Mouse (Mus musculus) testis, adult 2 months (tissue): ENCODE data around the gene Mtmr2.

ENCODE experiments used
- CTCF ChIP-seq: fragments of 200-500 bp; IDR thresholded peaks from 2 replicates; pipeline ENCODE4 v1.5.1; 2012; ENCODE audit warnings: low read depth, mild to moderate bottlenecking, inconsistent platforms, low read length, moderate library complexity; ENCODE audit not compliant: control insufficient read depth, insufficient read depth, insufficient replicate concordance
- POLR2A ChIP-seq: fragments of 200-500 bp; IDR thresholded peaks from 2 replicates; pipeline ENCODE4 v1.6.1; 2012; ENCODE audit warnings: low read depth, mild to moderate bottlenecking, inconsistent platforms, low read length, moderate library complexity; ENCODE audit not compliant: control insufficient read depth

- no peak for TF ChIP-seq POLR2A
- TF ChIP-seq CTCF, result no peak
These were observed 105.7 kb downstream of the Mtmr2 start for GRCm38 (mm10) chr9:13853876-13854275.
